ENCODE assay signal across 8 mouse cellular contexts in genomic region chr7:19327128-19327527, GRCm38 (mm10). TPM values are rescaled to one million over a fixed set of nuclear protein-coding genes. Genes with fewer than 3 reads are reported as not detected.
A peak's percentile ranks its signal among the peaks of the same experiment; 100 is the strongest.
DNase-seq lines count a peak whose midpoint lies in the region; ATAC-seq lines count a peak whose summit lies in the region.

No protein-coding gene starts in this region.

- peak; percentile 94 for DNase-seq in MN1 (ENCODE audit: low spot score)
- peak; percentile 79 for DNase-seq in cerebellum, adult 8-10 months
- DNase-seq in layer of hippocampus, postnatal 10 days (ENCODE audit: low spot score in 2 of 2) = peak; percentile 67 to 72
- peak; percentile 97 for DNase-seq in lung, postnatal 10 days
- peak; percentile 84 for DNase-seq in retina, adult 2 months (ENCODE audit: low read depth, low spot score)
- DNase-seq in thymus, postnatal 4 days = no peak

- ATAC-seq in frontal cortex, adult (ENCODE audit: low TSS enrichment) = peak; percentile 81
- ATAC-seq in hematopoietic stem cell, adult 5-6 weeks (replicated peaks in 1 of 2; ENCODE audit: insufficient read depth in 1 of 2, low FRiP score in 2 of 2, low TSS enrichment in 1 of 2, low read depth in 1 of 2, poor library complexity in 2 of 2, severe bottlenecking in 2 of 2) = peak; percentile 20 to 60; a peak in 2 of 4 replicates

RNA-seq across cellular contexts. Expression of gene Fosb, which starts 17.3 kb away (rescaled TPM):
- 190 and 280 TPM in 2 replicates for total RNA-seq in hematopoietic stem cell, adult 5-6 weeks (2017)
- 1 to 10 TPM; 1.4 to 2.0 TPM for total RNA-seq in layer of hippocampus, postnatal 10 days (2021)

RNA-seq across cellular contexts. Expression of gene Ercc1, which starts 17.4 kb away (rescaled TPM):
- 20.0 and 28.0 TPM in 2 replicates for total RNA-seq in hematopoietic stem cell, adult 5-6 weeks (2017)
- total RNA-seq in layer of hippocampus, postnatal 10 days (2021) = 10 to 100 TPM; 43.1 to 43.9 TPM

RNA-seq across cellular contexts. Expression of gene Cd3eap, which starts 32.2 kb away (rescaled TPM):
- total RNA-seq in hematopoietic stem cell, adult 5-6 weeks (2017) = 20.9 and 23.6 TPM in 2 replicates
- total RNA-seq in layer of hippocampus, postnatal 10 days (2021) = 10 to 100 TPM; 17.6 to 18.1 TPM

RNA-seq across cellular contexts. Expression of gene Ppp1r13l, which starts 32.4 kb away (rescaled TPM):
- 0.25 and 0.60 TPM in 2 replicates for total RNA-seq in hematopoietic stem cell, adult 5-6 weeks (2017)
- 1 to 10 TPM; 3.4 to 4.5 TPM for total RNA-seq in layer of hippocampus, postnatal 10 days (2021)

RNA-seq across cellular contexts. Expression of gene Rtn2, which starts 44.7 kb away (rescaled TPM):
- not detected in 2 replicates for total RNA-seq in hematopoietic stem cell, adult 5-6 weeks (2017)
- total RNA-seq in layer of hippocampus, postnatal 10 days (2021) = 100 to 1,000 TPM; 118 to 127 TPM

Comparison
In these comparisons a context has a peak if more than half of its experiments do, and no peak if none do; other contexts are left out.
1. RNA of gene Fosb, which starts 17.3 kb away (total RNA-seq): 190 to 280 TPM in hematopoietic stem cell, adult 5-6 weeks; 1.4 to 2.0 TPM in layer of hippocampus, postnatal 10 days; every median in the first group is over 10 times any median in the second.